Mouse (Mus musculus) neural tube, embryonic 10.5 days (tissue): Measurements from ENCODE around the gene Hmgb1.

Experiments
- DNase-seq: peaks from one replicate; pipeline ENCODE4 v3.0.0-alpha.2; 2017; ENCODE audit warnings: low spot score; ENCODE audit errors: extremely low spot score

Gene Hmgb1

DNA sequence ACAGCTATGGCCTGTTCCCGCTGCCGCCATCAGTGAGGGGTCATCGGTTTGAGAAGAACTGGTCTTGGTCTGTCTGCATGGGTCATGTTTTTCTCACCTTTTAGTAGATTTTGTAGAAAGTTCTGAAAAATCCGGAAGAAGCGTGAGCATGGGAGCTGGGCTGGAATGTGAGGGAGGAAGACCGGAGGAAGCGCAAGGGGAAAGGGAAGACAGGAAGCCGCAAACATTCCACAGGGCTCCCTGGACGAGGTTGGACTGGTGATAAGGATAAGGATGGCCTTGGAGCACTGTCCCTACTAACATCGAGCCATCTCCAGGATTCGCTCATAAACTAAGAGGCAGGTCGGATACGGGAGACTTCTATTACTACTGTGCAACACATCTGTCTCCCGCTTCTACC is 185.8 kb downstream of the Hmgb1 start:
- no peak for DNase-seq

DNA sequence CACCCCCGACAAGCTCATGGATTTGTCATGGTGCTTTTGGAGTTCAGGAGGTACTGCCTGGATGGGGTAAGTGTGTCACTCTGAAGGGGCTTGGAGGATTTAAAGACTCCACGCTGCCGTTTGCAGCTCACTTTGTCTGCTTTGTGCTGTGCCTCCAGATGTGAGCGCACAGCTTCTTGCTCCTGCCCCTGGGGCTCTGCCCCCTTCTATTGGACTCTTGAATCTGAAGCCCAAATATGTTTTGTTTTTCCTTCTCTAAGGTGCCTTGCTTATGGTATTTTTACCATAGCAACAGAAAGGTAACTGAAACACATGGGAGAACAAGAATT is 187.6 kb downstream of the Hmgb1 start:
- no peak for DNase-seq
